Mouse (Mus musculus) gastrocnemius, postnatal 4 days (tissue): ENCODE results near the gene Foxi3. TPM values are rescaled to one million over a fixed set of nuclear protein-coding genes. Genes with fewer than 3 reads are reported as not detected.
A peak's percentile ranks its signal among the peaks of the same experiment; 100 is the strongest.

Source experiments
- DNase-seq, 2 experiments: peaks; one replicate each; pipeline ENCODE4 v3.0.0; 2021 to 2022; ENCODE audit warnings: low spot score in 2 of 2, mixed read lengths in 2 of 2
- long read RNA-seq, 2 experiments: library from polyadenylated mRNA; stranded (forward); transcript quantifications; one replicate each; pipeline ENCODE4 v2.0.0; 2021
- total RNA-seq, 2 experiments: library from RNA; stranded (reverse); gene quantifications; 2 replicates each; pipeline ENCODE4 v1.2.3; 2021

Foxi3 gene
- not detected for total RNA-seq
- long read RNA-seq, experiment 1: 0 reads
- long read RNA-seq, experiment 2: 0 reads

DNA sequence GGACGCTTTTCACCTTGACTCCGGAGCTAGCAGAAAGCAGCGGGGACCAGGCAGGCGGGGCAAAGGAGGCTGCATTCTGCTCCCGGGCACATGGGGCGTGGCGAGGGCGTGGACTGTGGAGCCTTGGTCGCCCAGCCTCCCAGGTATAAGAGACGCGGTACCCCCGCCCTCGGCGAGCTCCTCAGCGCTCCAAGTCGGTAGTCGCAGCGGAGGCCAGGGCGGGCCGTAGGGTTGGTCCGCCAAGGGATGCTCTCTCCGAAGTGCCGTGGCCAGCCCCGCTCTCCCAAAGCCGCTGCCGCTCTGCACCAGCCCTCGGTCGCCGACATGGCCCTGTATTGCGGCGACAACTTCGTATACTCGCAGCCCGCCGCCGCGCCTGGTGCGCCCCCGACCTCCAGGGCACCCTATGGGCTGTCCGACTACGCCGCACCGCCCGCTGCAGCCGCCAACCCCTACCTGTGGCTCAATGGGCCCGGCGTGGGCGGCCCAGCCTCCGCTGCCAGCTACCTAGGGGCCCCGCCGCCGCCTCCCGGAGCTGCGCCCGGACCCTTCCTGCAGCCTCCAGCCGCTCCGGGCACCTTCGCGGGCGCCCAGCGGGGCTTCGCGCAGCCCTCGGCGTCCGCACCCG lies at the start of gene Foxi3:
TSS of gene Foxi3 (plus strand) at position 247 of the 628 bp plus-strand sequence.
- DNase-seq: peak in 1 of 2 experiments; percentile 14

- DNase-seq: no peak
Measured at GRCm38 (mm10) chr6:70909572-70909971, 46.8 kb upstream of the Foxi3 start.

- DNase-seq: no peak
Measured at GRCm38 (mm10) chr6:70910285-70910684, 46.0 kb upstream of the Foxi3 start.

GRCm38 (mm10) chr6:70911668-70912395 lies 44.5 kb upstream of the Foxi3 start:
- no peak for DNase-seq

GRCm38 (mm10) chr6:70912396-70912765 lies 44.0 kb upstream of the Foxi3 start:
- DNase-seq: no peak

GRCm38 (mm10) chr6:70918827-70919226 lies 37.5 kb upstream of the Foxi3 start, which contains the start of gene Tex37:
Tex37 (minus strand) TSS chr6:70918927.
- DNase-seq: no peak

DNA sequence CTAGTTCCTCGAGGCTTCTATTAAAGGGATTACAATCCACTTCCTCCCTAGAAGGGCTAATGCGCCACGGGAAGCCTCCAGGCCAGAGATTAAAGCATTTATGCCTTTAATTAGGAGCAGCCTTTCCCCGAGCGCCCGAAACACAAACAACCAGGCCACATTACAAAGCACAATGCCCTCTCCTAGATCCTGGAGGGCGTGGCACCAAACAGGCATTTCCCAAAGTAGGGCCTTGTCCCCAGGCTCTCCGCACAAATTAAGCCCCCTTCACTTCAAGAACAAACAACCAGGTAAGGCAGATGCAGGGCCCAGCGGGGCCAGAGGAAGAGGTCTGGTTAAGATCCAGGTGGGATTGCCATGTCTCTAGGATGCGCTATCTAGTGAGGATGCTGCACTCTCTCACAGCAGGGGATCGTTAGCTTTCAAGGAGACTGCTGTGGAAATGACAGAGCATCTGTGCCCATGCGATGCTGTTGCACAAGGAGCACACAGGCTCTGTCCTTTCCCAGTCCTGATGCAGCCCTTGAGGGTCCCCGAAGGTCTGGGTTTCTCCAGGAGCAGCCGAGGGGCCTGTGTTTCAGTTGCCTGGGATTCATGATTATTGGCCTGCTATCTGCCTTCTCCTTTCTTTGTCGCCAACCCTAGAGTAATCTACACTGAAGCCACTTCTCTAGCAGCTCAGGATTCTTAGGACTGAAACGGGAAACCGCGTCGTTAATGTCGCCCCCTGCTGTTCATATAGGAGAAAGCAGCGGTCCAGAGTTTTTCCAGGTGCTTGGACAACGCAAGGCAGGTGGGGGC lies 34.9 kb upstream of the Foxi3 start:
- peak in 1 of 2 experiments; percentile 17 for DNase-seq

GRCm38 (mm10) chr6:70931801-70932200 lies 24.5 kb upstream of the Foxi3 start:
- DNase-seq: no peak

DNA sequence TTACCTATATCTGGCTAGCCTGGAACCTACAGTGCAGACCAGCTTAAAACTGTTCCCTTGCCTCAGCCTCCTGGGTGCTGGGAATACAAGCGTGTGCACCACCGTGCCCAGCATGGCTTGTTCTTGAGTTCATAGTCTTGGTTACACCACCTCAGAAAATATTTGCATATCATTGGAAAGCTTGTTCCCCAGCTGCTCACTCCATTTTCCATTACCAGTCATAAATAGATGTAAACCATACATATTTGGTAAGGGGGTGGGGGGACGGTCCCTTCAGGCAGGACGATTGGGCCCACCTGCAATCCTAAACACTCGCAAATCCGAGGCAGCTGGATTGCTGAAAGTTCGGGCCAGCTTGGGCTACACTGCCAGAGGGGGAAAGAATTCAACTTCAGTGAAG lies 3.1 kb upstream of the Foxi3 start:
- no peak for DNase-seq

- no peak for DNase-seq
Measured at GRCm38 (mm10) chr6:70954040-70954439, 2.3 kb upstream of the Foxi3 start.

DNA sequence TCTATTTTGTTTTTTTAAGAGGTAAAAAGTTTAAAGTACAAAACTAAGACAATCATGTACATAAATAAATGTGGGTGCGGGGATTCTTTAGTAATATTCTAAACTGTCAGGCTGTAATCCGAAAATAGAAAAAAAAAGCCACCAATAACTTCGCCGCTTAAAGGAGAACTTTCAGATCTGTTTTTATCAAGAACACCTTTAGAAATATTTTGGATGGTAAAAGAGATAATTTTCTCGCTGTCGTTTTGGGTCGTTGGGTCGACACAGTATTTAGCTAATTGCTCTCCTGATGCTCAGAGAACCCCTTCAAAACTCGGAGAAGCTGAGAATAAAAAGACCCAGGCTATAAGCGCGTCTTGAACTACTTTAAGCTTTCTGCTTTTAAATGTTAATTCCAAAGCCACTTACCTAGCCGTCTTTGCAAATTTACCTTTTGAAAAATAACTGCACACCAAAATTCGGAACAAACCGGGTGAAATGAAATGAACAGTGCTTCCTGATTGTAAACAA lies 985 bp upstream of the Foxi3 start:
- DNase-seq: no peak

GRCm38 (mm10) chr6:70955841-70956240 lies 490 bp upstream of the Foxi3 start:
- no peak for DNase-seq

DNA sequence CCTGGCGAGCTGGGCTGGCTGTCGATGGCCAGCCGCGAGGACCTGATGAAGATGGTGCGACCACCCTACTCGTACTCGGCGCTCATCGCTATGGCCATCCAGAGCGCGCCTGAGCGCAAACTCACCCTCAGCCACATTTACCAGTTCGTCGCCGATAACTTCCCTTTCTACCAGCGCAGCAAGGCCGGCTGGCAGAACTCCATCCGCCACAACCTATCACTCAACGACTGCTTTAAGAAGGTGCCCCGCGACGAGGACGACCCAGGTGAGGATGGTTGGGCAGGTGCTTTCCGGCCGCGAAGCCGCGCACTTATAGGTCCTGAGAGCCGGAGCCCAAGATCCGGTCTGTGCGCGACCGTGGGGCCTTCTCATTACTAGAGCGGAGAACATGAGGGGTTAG lies 605 bp downstream of the Foxi3 start:
- DNase-seq: no peak

DNA sequence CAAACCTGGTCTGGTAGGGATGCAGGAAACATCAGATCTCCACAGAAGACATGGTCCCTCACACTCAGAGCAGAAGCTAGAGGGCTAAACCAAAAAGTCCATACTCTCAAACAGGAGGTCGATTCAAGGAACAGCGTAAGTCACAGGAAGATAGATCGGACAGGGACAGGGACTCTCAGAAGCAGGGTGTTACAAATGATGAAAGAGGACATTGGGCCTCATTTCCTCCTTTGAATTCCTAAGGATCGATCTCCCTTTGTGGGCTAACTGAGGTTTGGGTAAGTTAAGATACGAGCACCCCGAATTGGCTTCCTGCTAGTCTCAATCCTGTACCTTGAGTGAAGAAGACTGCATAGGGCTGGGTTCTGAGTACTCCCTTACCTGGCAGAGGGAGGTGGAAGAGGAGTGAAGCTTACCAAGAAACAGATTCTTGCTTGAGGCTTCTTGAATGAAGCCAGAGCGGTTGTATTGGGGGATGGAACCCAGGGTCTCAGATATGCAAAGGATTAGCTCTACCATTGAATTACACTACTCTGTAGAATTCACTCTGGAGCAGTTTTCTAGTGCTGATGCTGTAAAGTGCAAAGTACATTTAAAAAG lies 1.1 kb downstream of the Foxi3 start:
- DNase-seq: no peak

DNA sequence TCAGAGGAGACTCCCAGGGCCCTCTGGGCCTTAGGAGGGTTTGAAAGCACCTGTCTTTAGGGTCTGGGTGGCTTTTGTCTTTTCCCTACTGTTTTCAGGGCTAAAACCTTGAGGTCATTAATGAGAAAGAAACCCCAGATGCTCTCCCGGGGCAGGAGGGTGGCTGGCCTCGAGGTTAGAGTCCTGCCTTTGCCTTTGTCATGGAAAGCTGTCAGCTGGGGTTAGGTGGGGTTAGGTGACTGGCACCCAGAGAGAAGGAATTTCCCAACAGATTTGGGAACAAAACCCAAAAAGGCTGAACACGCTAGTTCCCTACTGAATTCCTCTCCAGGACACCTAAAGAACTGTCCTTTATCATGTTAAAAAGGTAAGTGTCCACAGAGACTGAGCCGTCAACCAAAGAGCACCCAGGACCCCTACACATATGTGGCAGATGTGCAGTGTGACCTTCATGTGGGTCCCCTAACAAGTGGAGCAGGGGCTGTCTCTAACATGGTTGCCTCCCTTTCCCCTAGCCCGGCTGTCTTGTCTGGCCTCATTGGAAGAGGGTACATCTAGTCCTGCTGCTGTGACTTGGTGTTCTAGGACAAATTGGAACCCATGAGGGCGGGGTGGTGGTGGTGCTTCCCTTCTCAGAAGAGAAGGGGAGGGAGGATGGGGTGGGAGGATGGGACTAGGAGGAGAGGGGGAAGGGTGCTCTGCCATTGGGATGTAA lies 7.9 kb downstream of the Foxi3 start:
- no peak for DNase-seq

GRCm38 (mm10) chr6:70965694-70966093 lies 9.4 kb downstream of the Foxi3 start:
- no peak for DNase-seq

DNA sequence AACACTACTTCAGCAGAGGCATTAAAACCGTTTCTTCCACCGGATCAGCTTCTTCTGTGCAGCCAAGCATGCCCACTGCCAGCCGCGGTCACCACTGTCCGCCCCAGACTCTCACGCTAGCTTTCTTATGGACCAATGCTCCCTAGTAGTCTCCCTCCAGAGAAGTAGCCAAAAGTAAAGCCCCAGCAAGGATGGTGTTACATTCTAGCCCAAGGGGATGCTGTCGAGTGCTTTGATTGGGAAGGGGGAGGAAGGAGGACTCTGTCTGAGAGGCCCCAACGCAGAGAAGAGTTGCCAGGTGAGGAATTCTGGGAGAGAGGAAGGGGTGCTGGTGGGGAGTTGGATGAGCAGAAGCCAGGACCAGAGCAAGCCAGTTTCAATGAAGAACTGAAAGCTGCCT lies 11.1 kb downstream of the Foxi3 start:
- DNase-seq: no peak

- DNase-seq: no peak
Measured at GRCm38 (mm10) chr6:70968291-70968690, 12.0 kb downstream of the Foxi3 start.

DNA sequence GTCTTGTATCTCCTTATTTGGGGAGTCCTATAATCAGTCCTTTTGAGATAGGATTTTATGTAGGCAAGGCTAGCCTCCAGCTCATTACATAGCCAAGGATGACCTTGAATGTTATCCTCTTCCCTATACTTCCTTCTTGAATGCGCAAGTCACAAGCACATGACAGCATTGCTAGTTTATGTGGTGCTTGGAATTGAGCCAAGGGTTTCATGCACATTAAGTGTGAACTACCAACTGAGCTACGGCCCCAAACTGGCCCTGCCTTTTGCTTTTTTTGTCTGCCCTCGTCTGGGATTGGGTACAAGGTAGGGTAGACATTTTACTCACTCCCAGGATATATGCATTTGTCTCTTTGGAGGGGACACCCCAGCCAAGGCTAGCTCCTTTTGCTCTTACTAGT lies 16.7 kb downstream of the Foxi3 start:
- DNase-seq: no peak

- no peak for DNase-seq
Measured at GRCm38 (mm10) chr6:70981036-70981435, 24.7 kb downstream of the Foxi3 start.

- no peak for DNase-seq
Measured at GRCm38 (mm10) chr6:70982416-70982815, 26.1 kb downstream of the Foxi3 start.
